ENCODE assay signal across 8 mouse cellular contexts in the genomic region with DNA sequence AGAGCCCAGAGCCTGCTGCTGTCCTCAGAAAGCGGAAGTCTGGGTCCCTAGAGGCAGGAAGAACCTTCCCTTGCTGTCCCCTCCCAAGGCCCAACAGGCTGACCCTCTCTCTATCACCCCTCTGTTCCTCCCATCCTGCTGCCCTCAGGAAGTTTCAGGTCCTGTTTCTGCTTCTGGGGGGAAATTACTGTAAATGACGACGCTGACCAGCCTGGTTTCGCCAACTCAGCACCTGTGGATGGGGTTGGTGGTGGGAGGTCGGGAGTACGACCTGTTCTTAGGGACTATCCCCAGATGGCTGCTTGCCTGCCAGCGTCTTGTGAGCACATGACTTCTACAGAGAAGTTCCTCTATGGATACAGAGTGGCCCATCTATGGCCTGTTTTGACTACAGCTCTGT. TPM values are rescaled to one million over a fixed set of nuclear protein-coding genes. Genes with fewer than 3 reads are reported as not detected.
DNase-seq lines count a peak whose midpoint lies in the region; ATAC-seq lines count a peak whose summit lies in the region.

TSS of gene C1qb (minus strand) at position 87 of the 400 bp plus-strand sequence.

- no peak for ATAC-seq in kidney, embryonic 15.5 days (replicated peaks; ENCODE audit: low FRiP score)
- peak; percentile 29; the same call in 1 of the 2 replicates for ATAC-seq in common myeloid progenitor, adult 5-6 weeks (replicated peaks; ENCODE audit: low read depth, poor library complexity, severe bottlenecking)
- peak; percentile 21; the same call in 1 of the 2 replicates for ATAC-seq in megakaryocyte, adult 5-6 weeks (ENCODE audit: poor library complexity, severe bottlenecking)

- H3K36me3 ChIP-seq in kidney, embryonic 15.5 days: no peaks in the 10 kb centered on the region

- WGBS in kidney, embryonic 15.5 days: 63% methylated on average over 7 of the region's 7 CpGs

- H3K4me2 ChIP-seq in kidney, embryonic 15.5 days: no peak within 1 kb of the TSS

- no peaks in the 10 kb centered on the region for H3K9me3 ChIP-seq in kidney, embryonic 15.5 days (replicated peaks)

- no peak within 1 kb of the TSS for H3K27ac ChIP-seq in kidney, embryonic 15.5 days

- H3K4me3 ChIP-seq in kidney, embryonic 15.5 days (replicated peaks): no peak within 1 kb of the TSS

- peaks cover 5% of the 10 kb centered on the region for H3K27me3 ChIP-seq in kidney, embryonic 15.5 days

- DNase-seq in kidney, adult 8-10 months: no peak
- DNase-seq in heart, adult 9 months (ENCODE audit: low spot score in 2 of 2): peak; percentile 24 to 80
- DNase-seq in layer of hippocampus, adult 8-10 months (ENCODE audit: low spot score in 2 of 2): no peak
- DNase-seq in cerebellum, postnatal 25 days: no peak
- no peak for DNase-seq in spleen, adult 18-20 months

- no peaks in the 10 kb centered on the region for H3K4me1 ChIP-seq in kidney, embryonic 15.5 days

- H3K9ac ChIP-seq in kidney, embryonic 15.5 days: no peak within 1 kb of the TSS

RNA-seq across cellular contexts. Expression of gene C1qb, which starts in this region (rescaled TPM):
- 42.7 and 48.4 TPM in 2 replicates for polyA plus RNA-seq in kidney, embryonic 15.5 days (2015; fragmentation: Nextera tagmentation; extraction: Ambion mirVana)
- 0.55 TPM in 1 of 2 replicates, not detected in the other for total RNA-seq in common myeloid progenitor, adult 5-6 weeks (2017)
- total RNA-seq in layer of hippocampus, adult 8-10 months (2022): 100 to 1,000 TPM in 2 of 4 experiments, 10 to 100 TPM in 2; 48.7 to 305 (median 140) TPM
- total RNA-seq in megakaryocyte, adult 5-6 weeks (2015): 2.2 and 3.3 TPM in 2 replicates
- total RNA-seq in megakaryocyte, adult 5-6 weeks (2017): 1.9 and 2.2 TPM in 2 replicates

Comparison
In these comparisons a context has a peak if more than half of its experiments do, and no peak if none do; other contexts are left out.
1. RNA of gene C1qb (total RNA-seq): 48.7 to 305 TPM in layer of hippocampus, adult 8-10 months; 1.9 to 3.3 TPM in megakaryocyte, adult 5-6 weeks and 0.55 TPM in common myeloid progenitor, adult 5-6 weeks; every median in the first group is over 10 times any median in the second.
2. Peak in ATAC-seq in common myeloid progenitor, adult 5-6 weeks; RNA of the gene not detected or under 1 TPM.
3. DNase-seq: peak in heart, adult 9 months (2 of 2); none in kidney, adult 8-10 months (0 of 2), layer of hippocampus, adult 8-10 months (0 of 2), cerebellum, postnatal 25 days (0 of 2) and spleen, adult 18-20 months (0 of 2).